Mouse (Mus musculus): ENCODE data around the gene Tgfb1i1. TPM values are rescaled to one million over a fixed set of nuclear protein-coding genes. Genes with fewer than 3 reads are reported as not detected.

The Tgfb1i1 gene
- polyA plus RNA-seq, 1 experiment from 2014 or later: 34.3 TPM

DNA sequence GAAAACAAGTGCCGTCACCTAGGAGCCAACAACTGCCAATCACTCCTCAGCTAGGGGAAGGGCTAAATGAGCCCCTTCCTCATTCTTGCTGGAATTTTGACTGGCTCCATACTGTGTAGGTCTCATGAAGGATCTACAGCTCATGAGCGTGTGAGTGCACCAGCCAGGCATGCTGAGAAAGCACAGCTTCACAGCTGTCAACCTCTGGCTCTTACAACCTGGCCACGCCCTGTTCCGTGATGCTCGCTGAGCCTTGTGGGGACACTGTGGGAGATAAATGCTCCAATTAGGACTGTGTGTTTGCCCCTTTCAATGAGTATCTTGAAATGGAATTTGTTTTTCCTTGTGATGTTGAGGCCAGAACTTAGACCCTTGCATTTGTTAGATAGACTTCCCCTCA lies 3.4 kb downstream of the Tgfb1i1 start:
- ATAC-seq (ENCODE audit: low FRiP score) (no peak), DNase-seq (ENCODE audit: low spot score, missing footprints) (no peak)
- Histone ChIP-seq H3K27me3 (ENCODE audit: control insufficient read depth, insufficient read depth, low read length) (peaks cover 3% of the 10 kb centered on the region; the same call in 1 of the 2 replicates), H3K4me3 (ENCODE audit: low read depth, low read length) (no peak overlapping the region), H3K9me3 (ENCODE audit: control insufficient read depth, low read length) (no peaks in the 10 kb centered on the region), H3K4me2 (no peak overlapping the region), H3K4me1 (ENCODE audit: control insufficient read depth, insufficient read depth, low read length) (peaks cover 18% of the 10 kb centered on the region), H3K9ac (ENCODE audit: low read length) (no peak overlapping the region), H3K36me3 (ENCODE audit: control insufficient read depth, insufficient read depth, low read length) (no peaks in the 10 kb centered on the region), H3K27ac (ENCODE audit: low read depth, low read length) (no peak overlapping the region)
- WGBS: 81% methylated on average over 5 of the region's 5 CpGs

DNA sequence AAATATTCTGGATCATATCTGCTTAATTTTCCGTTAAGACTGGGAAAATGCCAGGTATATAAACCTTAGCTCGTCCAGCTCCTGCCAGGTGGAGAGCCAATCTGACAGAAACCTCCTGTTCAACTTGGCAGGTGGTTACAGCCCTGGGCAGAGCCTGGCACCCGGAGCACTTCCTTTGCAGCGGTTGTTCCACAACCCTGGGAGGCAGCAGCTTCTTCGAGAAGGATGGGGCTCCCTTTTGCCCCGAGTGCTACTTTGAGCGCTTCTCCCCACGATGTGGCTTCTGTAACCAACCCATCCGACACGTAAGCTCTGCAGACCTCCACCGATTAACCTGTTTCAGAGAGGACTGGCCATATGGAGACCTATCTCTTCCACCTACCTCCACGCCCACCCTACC lies 5.3 kb downstream of the Tgfb1i1 start:
- Histone ChIP-seq H3K36me3 (ENCODE audit: control insufficient read depth, insufficient read depth, low read length) (no peaks in the 10 kb centered on the region), H3K4me3 (ENCODE audit: low read depth, low read length) (no peak overlapping the region; the same call in 1 of the 2 replicates), H3K9me3 (ENCODE audit: control insufficient read depth, low read length) (no peaks in the 10 kb centered on the region), H3K4me1 (ENCODE audit: control insufficient read depth, insufficient read depth, low read length) (peaks cover 11% of the 10 kb centered on the region), H3K27ac (ENCODE audit: low read depth, low read length) (no peak overlapping the region), H3K27me3 (ENCODE audit: control insufficient read depth, insufficient read depth, low read length) (peaks cover 3% of the 10 kb centered on the region; the same call in 1 of the 2 replicates), H3K9ac (ENCODE audit: low read length) (peak overlapping the region; percentile 67), H3K4me2 (peak overlapping the region; percentile 57; the same call in 1 of the 2 replicates)
- ATAC-seq (ENCODE audit: low FRiP score): no peak
- no peak for DNase-seq (ENCODE audit: low spot score, missing footprints)
- WGBS: 51% methylated on average over 12 of the region's 12 CpGs

DNA sequence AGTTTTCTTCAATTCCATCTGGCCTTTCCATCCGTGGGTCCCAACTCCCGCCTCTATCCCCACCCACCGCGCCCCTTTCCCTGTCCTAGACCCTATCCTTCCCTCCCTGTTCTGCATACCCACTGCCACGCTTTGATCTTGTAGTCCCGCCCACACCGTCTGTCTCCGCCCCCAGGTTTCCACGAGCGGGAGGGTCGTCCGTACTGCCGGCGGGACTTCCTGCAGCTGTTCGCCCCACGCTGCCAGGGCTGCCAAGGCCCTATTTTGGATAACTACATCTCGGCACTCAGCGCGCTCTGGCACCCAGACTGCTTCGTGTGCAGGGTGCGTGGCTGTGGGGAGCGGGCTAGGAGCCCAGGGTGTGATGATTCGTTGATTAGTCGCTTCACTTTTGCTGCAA lies 6.0 kb downstream of the Tgfb1i1 start:
- 14% methylated on average over 24 of the region's 24 CpGs for WGBS
- H3K9ac ChIP-seq (ENCODE audit: low read length): peak overlapping the region; percentile 67
- no peak overlapping the region for H3K27ac ChIP-seq (ENCODE audit: low read depth, low read length)
- peak overlapping the region; percentile 57 for H3K4me2 ChIP-seq
- no peaks in the 10 kb centered on the region; the same call in 1 of the 2 replicates for H3K27me3 ChIP-seq (ENCODE audit: control insufficient read depth, insufficient read depth, low read length)
- DNase-seq (ENCODE audit: low spot score, missing footprints) (peak; percentile 90), ATAC-seq (ENCODE audit: low FRiP score) (0 out of 2 replicates have a peak, but pooled peaks have one; percentile 44)
- no peaks in the 10 kb centered on the region for H3K9me3 ChIP-seq (ENCODE audit: control insufficient read depth, low read length)
- peak overlapping the region; percentile 30 for H3K4me3 ChIP-seq (ENCODE audit: low read depth, low read length)
- peaks cover 7% of the 10 kb centered on the region for H3K4me1 ChIP-seq (ENCODE audit: control insufficient read depth, insufficient read depth, low read length)
- no peaks in the 10 kb centered on the region for H3K36me3 ChIP-seq (ENCODE audit: control insufficient read depth, insufficient read depth, low read length)

DNA sequence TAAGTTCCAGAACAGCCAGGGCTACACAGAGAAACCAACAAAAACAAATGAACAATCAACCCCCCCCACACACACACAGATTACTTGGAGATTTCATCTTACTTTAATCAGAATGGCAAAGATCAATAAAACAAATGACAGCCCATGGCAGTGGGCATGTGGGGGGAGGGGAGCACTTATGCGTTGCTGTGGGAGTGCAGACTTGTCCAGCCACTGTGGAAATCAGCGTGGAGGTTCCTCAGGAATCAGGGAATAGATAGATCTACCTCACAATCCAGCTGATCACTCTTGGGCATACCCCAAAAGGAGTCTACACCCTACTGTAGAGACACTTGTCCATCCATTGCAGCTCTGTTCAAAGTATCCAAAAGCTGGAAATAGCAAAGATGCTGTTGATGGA lies 8.4 kb downstream of the Tgfb1i1 start:
- no peak overlapping the region for H3K4me2 ChIP-seq

DNA sequence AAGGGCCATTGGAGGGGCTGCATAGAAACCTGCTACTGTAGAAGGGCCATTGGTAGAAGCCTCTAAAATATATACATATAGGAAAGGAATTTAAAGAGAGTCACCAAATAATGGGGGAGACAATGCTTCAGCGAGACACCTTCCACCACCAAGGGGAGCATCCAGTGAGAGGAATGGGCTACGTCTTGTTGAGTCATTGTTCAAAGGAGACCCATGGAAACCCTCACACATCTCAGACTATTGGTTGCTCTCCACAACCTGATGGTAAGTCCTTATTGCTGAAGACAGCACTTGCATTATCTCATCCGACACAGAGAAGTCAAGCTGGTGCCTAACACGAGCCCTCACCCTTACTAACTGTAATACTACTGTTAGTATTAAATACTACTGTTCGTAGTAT lies 9.1 kb downstream of the Tgfb1i1 start:
- Histone ChIP-seq H3K4me2 (no peak overlapping the region), H3K9ac (ENCODE audit: low read length) (no peak overlapping the region), H3K4me1 (ENCODE audit: control insufficient read depth, insufficient read depth, low read length) (peaks cover 7% of the 10 kb centered on the region), H3K36me3 (ENCODE audit: control insufficient read depth, insufficient read depth, low read length) (no peaks in the 10 kb centered on the region), H3K27ac (ENCODE audit: low read depth, low read length) (no peak overlapping the region), H3K4me3 (ENCODE audit: low read depth, low read length) (no peak overlapping the region), H3K27me3 (ENCODE audit: control insufficient read depth, insufficient read depth, low read length) (no peaks in the 10 kb centered on the region; the same call in 1 of the 2 replicates), H3K9me3 (ENCODE audit: control insufficient read depth, low read length) (no peaks in the 10 kb centered on the region)
- 90% methylated on average over 5 of the region's 5 CpGs for WGBS
- DNase-seq (ENCODE audit: low spot score, missing footprints) (peak; percentile 62), ATAC-seq (ENCODE audit: low FRiP score) (no peak)

More for the DNA sequence above, 8.4 kb downstream of the Tgfb1i1 start:
- Histone ChIP-seq H3K27ac (ENCODE audit: low read depth, low read length) (no peak overlapping the region), H3K27me3 (ENCODE audit: control insufficient read depth, insufficient read depth, low read length) (no peaks in the 10 kb centered on the region; the same call in 1 of the 2 replicates), H3K9ac (ENCODE audit: low read length) (no peak overlapping the region), H3K4me3 (ENCODE audit: low read depth, low read length) (no peak overlapping the region), H3K36me3 (ENCODE audit: control insufficient read depth, insufficient read depth, low read length) (no peaks in the 10 kb centered on the region), H3K9me3 (ENCODE audit: control insufficient read depth, low read length) (no peaks in the 10 kb centered on the region), H3K4me1 (ENCODE audit: control insufficient read depth, insufficient read depth, low read length) (peaks cover 7% of the 10 kb centered on the region)
- DNase-seq (ENCODE audit: low spot score, missing footprints) (peak; percentile 47), ATAC-seq (ENCODE audit: low FRiP score) (no peak)
- WGBS: 61% methylated on average over 2 of the region's 2 CpGs

DNA sequence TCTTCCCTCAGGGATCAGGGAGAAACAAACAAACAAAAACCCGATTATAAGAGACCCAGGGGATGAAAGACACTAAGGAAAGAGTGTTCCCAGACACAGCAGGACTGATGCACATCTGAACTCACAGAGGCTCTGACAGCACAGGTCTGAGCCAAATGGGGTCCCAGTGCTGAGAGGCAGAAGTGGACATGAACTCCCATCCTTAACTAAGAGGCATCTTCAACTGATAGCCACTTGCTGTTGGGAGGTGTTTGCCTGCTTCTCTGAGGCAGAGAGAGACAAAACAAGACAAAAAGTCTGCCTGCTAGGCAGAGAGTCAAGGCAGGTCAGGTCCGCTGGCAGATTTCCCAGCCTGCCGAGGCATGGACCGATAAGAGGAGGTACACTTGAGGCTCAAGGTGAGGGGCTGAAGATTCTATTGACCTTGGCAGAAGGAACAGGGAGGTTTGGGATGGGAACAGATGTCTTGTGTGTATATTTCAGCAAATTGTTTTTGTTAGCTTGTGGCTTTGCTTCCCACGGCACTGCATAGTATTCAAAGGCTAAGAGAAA lies 10.2 kb downstream of the Tgfb1i1 start:
- DNase-seq (ENCODE audit: low spot score, missing footprints): no peak
- ATAC-seq (ENCODE audit: low FRiP score): no peak
- H3K9ac ChIP-seq (ENCODE audit: low read length): no peak overlapping the region
- no peaks in the 10 kb centered on the region for H3K9me3 ChIP-seq (ENCODE audit: control insufficient read depth, low read length)
- 75% methylated on average over 5 of the region's 5 CpGs for WGBS
- no peak overlapping the region for H3K27ac ChIP-seq (ENCODE audit: low read depth, low read length)
- peaks cover 7% of the 10 kb centered on the region for H3K4me1 ChIP-seq (ENCODE audit: control insufficient read depth, insufficient read depth, low read length)
- no peak overlapping the region for H3K4me3 ChIP-seq (ENCODE audit: low read depth, low read length)
- no peak overlapping the region for H3K4me2 ChIP-seq
- no peaks in the 10 kb centered on the region; the same call in 1 of the 2 replicates for H3K27me3 ChIP-seq (ENCODE audit: control insufficient read depth, insufficient read depth, low read length)
- no peaks in the 10 kb centered on the region for H3K36me3 ChIP-seq (ENCODE audit: control insufficient read depth, insufficient read depth, low read length)

DNA sequence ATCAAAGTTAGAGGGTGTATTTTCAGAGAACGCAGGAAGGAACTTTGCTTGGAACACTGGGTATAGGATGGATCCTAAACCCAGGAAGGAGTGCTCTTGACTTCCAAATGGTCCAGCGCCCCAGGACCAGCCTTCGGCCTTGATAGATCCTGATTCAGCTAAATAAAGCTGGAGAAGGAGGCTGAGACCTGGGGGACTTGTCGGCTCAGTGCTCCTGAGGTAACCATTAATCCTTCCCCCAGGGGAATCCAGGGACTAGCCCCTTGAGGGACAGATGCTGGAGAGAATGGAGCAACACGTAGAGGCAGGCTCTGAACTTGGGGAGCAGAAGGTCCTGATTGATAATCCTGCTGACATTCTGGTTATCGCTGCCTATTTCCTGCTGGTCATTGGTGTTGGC lies 18.8 kb downstream of the Tgfb1i1 start, which contains the start of gene Slc5a2:
Gene Slc5a2, plus strand, starts transcription at position 247 of the 400 bp plus-strand sequence.
- ATAC-seq (ENCODE audit: low FRiP score) (no peak), DNase-seq (ENCODE audit: low spot score, missing footprints) (no peak)
- Histone ChIP-seq H3K27ac (ENCODE audit: low read depth, low read length) (no peak within 1 kb of the TSS), H3K27me3 (ENCODE audit: control insufficient read depth, insufficient read depth, low read length) (no peaks in the 10 kb centered on the region), H3K4me3 (ENCODE audit: low read depth, low read length) (no peak within 1 kb of the TSS), H3K9me3 (ENCODE audit: control insufficient read depth, low read length) (no peaks in the 10 kb centered on the region), H3K4me2 (no peak within 1 kb of the TSS), H3K36me3 (ENCODE audit: control insufficient read depth, insufficient read depth, low read length) (no peaks in the 10 kb centered on the region), H3K9ac (ENCODE audit: low read length) (no peak within 1 kb of the TSS), H3K4me1 (ENCODE audit: control insufficient read depth, insufficient read depth, low read length) (no peaks in the 10 kb centered on the region)
- WGBS: 82% methylated on average over 6 of the region's 6 CpGs

DNA sequence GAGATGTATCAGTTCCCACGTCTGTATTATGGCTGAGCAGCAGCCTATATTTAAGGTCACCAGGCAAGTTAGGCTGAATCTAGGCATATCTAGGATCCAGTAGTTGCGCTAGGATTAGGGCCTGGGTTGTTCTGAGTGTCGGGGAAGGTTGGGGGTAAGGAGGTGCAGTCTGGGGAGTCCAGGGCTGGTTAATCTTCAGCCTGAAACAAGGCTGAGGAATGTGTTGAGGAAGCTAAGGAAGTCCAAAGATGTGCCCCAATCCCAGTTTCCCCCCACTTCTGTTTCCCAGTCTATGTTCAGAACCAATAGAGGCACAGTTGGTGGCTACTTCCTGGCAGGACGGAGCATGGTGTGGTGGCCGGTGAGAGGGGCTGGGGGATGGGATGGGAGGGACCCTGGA lies 19.4 kb downstream of the Tgfb1i1 start:
- Histone ChIP-seq H3K4me1 (ENCODE audit: control insufficient read depth, insufficient read depth, low read length) (no peaks in the 10 kb centered on the region), H3K9me3 (ENCODE audit: control insufficient read depth, low read length) (no peaks in the 10 kb centered on the region), H3K36me3 (ENCODE audit: control insufficient read depth, insufficient read depth, low read length) (no peaks in the 10 kb centered on the region; the same call in 1 of the 2 replicates), H3K27me3 (ENCODE audit: control insufficient read depth, insufficient read depth, low read length) (no peaks in the 10 kb centered on the region), H3K4me3 (ENCODE audit: low read depth, low read length) (no peak overlapping the region), H3K9ac (ENCODE audit: low read length) (no peak overlapping the region), H3K27ac (ENCODE audit: low read depth, low read length) (no peak overlapping the region), H3K4me2 (no peak overlapping the region)
- ATAC-seq (ENCODE audit: low FRiP score): no peak
- DNase-seq (ENCODE audit: low spot score, missing footprints): no peak
- 84% methylated on average over 5 of the region's 5 CpGs for WGBS

DNA sequence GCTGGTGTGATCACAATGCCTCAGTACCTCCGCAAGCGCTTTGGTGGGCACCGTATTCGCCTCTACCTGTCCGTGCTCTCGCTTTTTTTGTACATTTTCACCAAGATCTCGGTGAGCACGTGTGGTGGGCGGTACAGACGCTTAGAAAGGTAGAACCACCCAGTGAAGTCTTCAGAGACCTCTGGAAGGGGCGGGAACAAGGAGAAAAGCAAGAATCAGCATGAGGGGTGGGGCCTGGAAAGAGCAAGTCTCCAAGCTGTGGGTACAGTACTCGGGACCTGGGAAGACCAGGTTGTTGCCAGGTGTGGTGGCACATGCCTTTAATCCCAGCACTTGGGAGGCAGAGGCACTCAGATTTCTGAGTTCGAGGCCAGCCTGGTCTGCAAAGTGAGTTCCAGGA lies 20.8 kb downstream of the Tgfb1i1 start:
- no peak overlapping the region for H3K4me3 ChIP-seq (ENCODE audit: low read depth, low read length)
- ATAC-seq (ENCODE audit: low FRiP score) (no peak), DNase-seq (ENCODE audit: low spot score, missing footprints) (no peak)
- no peak overlapping the region for H3K27ac ChIP-seq (ENCODE audit: low read depth, low read length)
- H3K27me3 ChIP-seq (ENCODE audit: control insufficient read depth, insufficient read depth, low read length): no peaks in the 10 kb centered on the region
- no peaks in the 10 kb centered on the region for H3K4me1 ChIP-seq (ENCODE audit: control insufficient read depth, insufficient read depth, low read length)
- no peak overlapping the region for H3K4me2 ChIP-seq
- H3K9ac ChIP-seq (ENCODE audit: low read length): no peak overlapping the region
- peaks cover 5% of the 10 kb centered on the region for H3K36me3 ChIP-seq (ENCODE audit: control insufficient read depth, insufficient read depth, low read length)
- 70% methylated on average over 13 of the region's 13 CpGs for WGBS
- H3K9me3 ChIP-seq (ENCODE audit: control insufficient read depth, low read length): no peaks in the 10 kb centered on the region

Data from midbrain, embryonic 11.5 days (tissue).